Mouse (Mus musculus) heart, postnatal 0 days (tissue): ENCODE data around the gene Slc22a12.

ENCODE experiments used
- CTCF ChIP-seq: IDR thresholded peaks from 2 replicates; pipeline ENCODE4 v1.5.1; 2016; ENCODE audit warnings: antibody characterized with exemption, control low read depth, low read depth
- EP300 ChIP-seq: IDR thresholded peaks from 2 replicates; pipeline ENCODE4 v1.6.1; 2016; ENCODE audit warnings: antibody characterized with exemption, low read depth

- no peak for TF ChIP-seq CTCF
- TF ChIP-seq EP300: no peak
Observed at GRCm38 (mm10) chr19:6522289-6522688, 20.5 kb downstream of the Slc22a12 start.
